Mouse (Mus musculus) retina, adult 2 months (tissue): Measurements from ENCODE around the gene Lin28b.

Source experiments
- DNase-seq: peaks from one replicate; pipeline ENCODE4 v3.0.0-alpha.2; 2012; ENCODE audit warnings: low read depth, low spot score

Gene Lin28b

DNA sequence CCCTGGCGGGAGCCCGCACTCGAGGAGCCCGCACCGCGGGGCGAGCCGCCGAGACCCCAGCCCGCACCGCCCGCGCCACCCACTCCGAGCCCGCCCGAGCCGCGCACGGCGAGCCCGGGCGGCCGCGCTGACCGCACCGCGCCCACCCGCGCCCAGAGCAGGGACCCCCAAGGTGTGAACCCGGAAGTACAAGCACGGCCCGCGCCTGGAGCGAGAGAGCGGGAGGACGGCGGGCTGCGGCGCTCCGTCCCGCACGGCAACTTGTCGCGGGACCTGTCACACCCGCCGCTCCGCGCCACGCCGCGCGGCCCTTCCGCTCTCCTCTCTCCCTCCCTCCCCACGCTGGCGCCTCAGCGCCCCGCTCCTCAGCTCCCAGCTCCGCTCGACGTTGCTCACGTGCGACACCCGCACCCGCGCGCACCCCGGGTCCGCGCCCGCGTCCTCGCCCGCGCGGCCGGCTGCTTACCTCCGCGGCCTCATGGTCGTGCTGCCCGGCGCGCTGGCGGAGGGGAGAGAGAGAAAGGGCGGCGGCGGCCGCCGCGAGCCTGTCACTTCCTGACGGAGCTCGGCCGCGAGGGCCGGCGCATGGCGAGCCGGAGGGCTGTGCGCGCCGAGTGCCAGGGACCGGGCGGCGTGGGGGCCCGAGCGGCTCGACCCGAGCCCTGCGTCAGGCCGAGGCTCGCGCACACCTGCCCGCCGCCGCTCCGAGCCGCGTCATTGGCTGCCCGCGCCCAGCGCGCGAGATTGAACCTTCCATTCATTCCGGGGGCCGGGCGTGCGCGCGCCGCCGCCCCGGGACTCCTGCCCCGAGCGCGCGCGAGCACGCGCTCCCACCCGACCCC lies at the start of gene Lin28b:
Gene Lin28b (minus strand): TSS at position 635 of the 842 bp plus-strand sequence.
- DNase-seq: no peak

DNA sequence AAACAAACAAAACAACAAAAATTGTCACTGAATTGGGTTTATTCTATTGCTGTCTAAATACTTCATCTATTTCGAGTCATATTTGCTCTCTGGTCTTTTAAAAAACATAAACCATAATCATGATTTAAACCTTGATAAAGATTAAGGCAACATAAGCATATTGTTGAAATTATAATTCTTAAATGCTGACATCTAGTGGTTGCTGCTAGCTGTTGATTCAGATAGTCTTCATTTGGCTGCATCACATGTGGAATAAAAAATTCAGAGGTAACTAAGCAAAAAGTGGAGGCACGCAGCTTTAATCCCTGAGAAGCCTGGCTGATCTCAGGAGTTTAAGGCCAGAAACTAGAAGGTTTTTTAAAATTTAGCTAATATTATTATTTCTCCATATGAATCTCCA lies 25.6 kb upstream of the Lin28b start:
- DNase-seq: no peak

DNA sequence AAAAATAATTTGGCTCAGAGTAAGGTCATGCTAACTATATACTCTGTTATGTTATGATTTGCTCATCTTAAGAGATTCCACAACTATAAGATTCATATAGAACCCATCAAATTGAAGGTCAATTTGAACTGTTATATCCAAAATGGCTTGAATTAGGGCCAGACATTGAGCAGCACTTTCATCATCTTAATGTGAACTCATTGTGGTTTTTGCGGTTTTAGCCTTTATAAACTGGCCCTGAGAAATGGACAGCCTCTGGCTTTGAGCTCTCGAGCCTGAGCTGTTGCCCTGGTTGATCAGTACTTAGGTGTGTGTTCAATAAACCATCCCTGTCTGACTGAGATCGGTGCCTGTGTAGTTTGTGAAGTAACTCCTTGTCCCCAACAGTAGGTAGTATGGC lies 24.5 kb upstream of the Lin28b start:
- DNase-seq: no peak

DNA sequence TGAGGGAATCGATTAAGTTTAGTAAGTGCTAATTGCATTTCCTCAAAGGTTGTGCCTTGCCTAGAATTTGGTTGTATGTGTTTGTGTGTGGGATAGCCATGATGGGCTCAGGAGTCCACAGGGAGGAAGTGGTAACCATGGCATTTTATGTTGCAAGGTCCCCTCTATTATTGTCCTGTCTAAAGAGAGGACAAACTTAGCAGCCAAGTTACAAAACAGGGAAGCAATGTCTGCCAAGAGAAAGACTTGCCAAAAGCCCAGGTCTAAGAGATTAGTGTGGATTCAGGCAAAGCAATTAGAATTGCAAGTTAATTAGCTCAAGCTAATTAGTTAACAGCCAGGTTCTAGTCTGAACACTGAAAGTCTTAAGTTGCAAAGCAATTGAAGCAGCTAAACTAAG lies 14.1 kb upstream of the Lin28b start:
- DNase-seq: no peak

DNA sequence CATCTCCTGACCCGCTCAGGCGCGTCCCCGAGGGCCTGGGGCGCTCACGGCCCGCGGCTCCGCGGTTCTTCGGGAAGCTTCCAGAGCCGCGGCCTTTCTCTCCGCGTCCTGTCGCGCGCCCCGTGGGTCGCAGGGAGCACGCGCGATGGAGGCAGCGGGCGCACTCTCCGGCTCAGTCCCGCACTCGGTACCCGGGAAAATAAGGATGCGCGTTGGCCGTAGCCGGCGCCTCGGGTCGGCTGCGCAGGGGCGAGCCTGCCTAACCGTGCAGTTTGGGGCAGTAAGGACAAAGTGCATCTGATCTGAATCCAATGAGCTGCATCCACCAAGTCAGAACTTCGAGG lies 380 bp upstream of the Lin28b start:
- DNase-seq: no peak

DNA sequence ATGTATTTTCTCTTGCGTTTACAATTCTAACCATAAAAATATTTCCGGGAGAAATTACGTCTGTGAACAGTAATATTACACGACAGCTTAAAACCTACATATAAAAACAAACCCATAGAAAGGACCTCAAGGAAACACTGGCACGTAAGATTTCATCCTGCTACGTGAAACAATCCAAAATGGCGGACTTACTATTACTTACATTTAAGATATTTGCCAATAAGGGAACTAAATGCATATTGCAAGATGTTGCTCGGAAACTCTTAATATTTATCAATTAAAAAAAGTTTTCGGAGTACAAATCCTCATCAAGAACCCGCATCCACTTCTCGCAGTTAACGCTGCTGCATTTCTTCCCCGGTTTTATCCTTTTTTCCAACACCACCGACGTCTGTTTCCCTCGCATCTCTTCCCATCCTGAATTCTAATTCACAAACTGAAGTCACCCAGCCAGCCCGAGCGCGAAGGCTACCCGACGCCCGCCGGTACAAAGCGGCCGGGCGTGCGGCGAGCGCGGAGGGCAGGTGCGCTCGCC lies 902 bp downstream of the Lin28b start:
- DNase-seq: no peak

DNA sequence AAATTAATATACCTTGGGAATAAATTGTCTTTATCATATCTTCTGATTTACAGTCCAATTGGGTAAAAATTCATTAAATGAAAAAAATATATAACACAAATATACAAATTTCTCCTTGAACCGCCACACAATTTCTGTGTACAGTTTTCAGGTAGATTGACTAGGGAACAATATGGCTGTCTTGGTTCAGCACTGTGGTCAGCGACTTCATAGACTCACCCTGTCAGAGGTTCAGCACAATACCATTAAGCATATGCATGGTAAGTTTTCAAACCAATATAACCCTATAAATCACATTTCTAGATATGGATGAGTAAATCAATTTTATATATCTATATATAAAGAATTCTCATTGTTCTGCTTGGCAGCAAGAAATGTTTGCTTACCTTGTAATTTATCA lies 3.0 kb downstream of the Lin28b start:
- DNase-seq: no peak

DNA sequence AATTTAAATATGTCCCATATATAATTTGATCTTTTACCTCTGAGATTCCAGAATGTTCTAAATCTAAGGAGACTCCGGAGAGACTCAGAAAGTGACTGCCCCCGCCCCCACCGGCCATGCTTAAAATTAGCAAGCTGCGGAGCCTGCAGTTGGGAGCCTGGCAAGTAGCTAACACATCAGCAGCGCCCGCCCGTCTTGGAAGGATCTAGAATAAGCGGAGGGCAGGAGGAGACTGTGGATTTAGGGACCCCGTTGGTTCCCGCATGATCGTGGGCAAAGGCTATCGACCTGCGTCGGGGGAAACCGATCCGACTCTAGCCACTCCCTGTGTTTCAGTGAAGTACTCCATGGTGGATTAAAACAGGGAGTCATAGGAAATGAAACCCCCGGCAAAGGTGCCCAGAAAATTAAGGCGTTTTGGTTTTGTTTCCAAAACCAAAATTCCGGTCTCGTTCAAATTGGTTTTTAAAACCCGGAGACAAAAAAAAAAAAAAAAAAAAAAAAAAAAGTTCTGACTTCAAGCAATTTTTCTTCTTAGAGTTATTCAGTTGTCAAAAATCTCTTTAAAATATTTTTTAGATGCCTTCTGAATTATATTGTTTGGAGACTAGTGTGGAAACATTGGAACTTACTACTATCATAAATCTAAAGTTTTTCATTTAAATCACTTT lies 12.4 kb downstream of the Lin28b start:
- no peak for DNase-seq

DNA sequence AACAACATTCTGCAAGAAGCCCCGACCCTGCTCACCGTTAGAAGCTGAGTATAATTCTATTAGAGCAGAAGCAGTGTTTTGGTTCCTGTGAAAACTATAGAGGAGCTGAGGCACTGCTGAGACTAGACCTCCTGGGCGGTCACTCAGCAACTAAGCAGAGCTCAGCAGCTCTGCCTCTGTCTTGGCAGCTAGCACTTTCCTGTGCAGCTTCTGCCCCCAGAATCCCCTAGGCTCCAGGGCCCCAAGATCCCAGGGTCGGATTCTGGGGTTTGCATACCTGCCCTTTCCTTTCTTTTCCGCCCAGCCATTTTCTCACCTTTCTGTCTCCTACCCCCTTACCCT lies 13.1 kb downstream of the Lin28b start:
- DNase-seq: no peak

DNA sequence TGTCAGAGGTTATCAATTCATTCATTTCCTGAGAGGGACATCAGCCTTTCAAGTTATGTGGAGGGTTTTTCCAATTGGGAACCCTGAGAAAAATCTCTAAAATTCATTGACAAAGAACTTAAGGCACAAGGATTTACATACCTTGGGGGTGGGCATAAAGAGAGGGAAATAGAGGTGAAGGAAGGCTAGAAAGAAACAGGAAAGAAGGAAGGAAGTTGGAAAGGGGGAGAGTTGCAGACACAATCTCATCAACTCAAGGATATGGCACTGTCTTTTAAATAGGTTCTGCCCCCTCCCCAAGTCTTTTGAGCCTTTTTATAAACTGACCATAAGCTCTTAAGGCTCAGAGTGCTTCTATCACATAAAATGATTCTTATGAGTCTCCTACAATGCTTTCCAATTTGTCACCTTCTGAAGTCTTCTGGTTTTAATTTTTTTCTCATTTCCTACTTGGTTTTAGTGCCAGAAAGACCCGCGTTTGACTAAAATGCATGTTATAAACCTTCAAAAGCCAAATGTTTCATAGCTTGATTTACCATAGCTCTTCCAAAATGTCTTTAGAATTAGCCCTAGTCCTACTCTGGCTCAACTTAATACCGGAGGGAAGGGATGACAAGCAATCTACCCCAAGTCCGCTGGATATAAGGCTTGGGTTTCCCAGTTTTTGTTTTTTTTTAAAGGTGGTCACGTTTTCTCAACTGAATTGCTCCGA lies 13.6 kb downstream of the Lin28b start:
- no peak for DNase-seq

DNA sequence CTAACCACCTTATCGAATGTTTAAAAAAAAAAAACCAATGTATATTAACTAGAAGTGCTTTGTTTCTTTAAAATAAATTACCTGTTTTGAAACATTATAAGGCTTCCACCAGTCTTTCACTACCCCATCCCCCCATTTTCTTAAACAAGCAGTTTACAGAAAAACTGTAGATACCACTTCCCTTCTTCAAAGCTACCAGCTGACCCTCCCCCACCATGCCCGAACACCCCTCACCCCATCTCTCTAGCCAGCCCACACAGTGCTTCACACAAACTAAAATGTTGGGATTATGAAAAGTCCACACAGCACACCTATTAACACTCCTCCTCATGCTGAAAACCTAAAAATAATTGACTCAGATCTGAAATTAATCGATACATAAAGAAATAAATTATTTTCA lies 14.9 kb downstream of the Lin28b start:
- no peak for DNase-seq

DNA sequence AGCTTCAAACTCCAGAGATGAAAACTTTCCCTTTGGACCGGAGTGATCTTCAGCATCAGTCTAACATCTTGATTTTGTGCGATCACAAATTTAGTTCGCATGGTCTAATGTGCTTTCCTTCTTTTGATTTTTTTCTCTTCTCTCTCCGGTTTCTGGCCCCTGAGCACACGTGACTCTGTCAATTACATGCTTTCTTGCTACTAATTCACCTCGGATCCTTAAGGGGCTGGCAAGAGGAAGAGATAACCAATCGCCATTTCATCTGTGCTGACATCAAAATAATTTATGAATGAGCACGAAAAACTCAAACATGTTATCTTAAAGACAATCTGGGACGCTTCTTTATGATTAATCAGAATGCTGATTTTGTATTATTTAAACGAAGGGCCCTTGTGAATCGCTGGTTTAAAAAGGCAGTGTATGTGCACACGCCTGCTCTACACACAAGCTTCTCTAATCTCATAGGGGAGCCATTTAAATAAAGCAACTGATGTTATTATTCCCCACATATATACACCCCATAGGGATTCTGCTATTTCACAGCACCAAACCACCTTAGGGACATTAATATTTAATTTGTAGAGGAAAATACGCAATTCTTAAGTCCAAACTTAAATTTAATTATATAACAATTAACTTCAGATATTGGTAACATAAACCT lies 16.0 kb downstream of the Lin28b start:
- no peak for DNase-seq

DNA sequence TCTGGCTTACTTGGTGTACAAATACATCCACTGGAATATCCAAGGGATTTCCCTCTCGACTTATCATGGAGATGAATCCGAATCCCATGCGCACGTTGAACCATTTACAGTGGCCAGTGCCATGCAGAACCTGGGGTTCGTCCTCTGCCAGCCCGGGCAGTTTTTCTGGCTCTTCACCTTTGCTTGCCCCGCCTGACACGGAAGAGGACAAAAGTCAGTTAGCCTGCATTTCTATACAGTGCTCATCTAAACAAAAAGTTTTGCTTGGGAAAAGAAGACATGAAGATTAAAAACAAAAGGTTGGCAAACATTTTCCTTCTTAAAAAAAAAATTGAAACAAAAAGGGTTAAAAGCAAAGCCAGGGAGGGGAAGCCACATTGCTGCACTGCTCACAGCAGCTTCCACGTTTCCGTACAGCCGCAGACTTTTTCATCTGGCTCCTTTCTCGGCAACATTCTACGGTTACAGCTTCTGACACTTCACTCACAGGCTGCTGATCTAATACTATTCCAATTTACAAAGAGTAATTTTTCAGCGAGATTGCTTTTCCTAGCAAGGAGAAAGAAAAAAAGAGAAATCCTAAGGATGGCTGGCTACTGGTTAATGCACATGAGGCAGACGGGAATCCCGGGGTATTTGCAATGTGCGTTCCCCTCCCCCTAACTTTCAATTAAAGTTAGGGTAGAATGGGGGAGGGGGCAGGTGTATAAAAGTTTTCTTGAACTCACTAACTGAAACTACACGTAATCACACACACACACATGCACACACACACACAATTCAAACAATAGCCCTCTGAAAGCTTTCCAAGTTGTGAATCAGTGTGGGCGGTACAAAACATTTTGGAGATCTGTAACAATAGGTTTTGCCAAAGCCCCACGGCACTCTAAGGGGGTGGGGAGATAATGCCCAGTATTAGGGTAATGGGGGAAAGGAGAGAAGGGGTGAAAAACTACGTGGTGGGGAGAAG lies 16.9 kb downstream of the Lin28b start:
- no peak for DNase-seq

DNA sequence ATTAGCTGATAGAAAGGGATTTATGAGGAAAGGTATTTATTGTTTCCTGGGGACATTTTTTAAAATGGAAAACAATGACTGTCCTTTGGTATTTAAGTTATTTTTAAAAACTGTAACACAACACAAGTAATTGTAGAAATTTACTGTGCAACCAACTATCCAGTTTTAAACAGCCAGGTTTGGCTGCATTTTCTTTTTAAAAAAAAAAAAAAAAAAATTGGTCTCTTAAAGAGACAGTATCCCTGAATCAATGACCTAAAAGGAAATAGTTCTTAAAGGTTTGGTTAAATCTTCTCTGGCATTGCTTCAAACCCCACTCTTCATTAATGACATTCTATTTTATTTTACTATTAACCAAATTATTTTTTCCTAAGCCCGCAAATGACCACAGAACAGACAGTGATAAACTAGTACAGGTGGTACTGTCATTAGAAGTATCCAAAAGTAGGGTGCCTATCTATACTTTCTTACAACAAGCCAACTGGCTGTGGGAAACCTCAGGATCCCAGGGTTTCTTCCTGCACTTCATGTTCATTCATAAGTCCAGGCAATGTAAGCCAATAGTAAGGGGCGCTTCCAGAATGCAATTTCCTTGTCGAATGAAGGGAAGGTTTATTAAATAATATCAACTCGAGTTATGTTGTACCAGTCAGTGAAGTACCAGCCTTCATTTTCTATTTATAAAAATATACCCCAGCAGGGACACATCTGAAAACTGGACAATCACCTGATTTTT lies 17.8 kb downstream of the Lin28b start:
- DNase-seq: no peak

DNA sequence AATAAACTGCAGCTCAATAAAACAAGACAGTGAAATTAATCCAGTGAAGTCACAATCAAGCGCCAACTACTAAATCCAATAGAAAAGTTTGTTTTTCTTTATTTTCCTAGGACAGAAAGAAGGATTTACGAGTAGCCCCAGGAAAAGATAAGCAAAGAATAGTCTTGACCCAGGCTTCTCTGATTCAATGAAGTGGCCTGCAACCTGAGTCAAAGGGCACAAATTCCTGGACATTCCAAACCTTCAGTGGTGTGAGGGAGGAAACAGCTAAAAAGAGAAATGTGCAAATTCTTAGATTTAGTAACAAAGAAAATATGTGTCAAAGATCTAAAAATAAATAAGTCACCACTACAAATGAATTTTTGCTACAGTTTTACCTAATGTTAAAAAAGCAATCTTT lies 27.6 kb downstream of the Lin28b start:
- no peak for DNase-seq

DNA sequence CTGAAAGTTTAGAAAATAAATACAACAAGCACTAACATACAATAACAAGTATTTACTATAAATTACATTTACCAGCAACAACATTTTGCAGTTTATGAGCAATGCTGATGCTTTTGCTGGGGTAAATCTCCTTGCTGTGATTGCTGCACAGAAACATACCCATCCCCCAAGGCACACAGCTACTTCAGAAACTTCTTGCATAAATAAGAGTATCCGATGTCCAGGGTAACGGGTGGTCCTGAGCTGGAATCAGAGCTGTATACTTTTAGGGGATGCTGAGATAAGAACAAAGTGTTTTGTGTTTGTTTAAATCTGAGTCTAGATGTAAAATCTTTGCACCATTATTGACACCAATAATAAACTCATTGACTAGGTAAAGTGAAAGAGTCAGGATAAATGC lies 28.1 kb downstream of the Lin28b start:
- DNase-seq: no peak

DNA sequence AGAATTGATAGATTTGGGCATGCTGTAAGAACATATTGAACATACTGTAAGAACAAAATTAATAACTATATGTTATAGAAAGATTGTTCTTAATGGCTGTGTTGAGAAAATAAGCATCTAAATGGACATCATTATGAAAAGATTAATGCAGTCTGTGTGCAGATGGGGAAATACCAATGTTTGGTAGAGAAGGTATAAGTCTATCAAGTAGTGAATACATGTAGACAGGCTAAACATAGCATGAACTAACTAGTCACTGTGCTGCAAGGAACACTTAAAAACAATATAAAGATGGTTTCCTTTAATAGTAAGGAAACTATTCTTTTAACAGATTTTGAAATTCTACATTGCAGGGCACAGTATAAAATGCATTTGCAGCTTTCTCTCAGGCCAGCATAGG lies 39.6 kb downstream of the Lin28b start:
- DNase-seq: no peak

DNA sequence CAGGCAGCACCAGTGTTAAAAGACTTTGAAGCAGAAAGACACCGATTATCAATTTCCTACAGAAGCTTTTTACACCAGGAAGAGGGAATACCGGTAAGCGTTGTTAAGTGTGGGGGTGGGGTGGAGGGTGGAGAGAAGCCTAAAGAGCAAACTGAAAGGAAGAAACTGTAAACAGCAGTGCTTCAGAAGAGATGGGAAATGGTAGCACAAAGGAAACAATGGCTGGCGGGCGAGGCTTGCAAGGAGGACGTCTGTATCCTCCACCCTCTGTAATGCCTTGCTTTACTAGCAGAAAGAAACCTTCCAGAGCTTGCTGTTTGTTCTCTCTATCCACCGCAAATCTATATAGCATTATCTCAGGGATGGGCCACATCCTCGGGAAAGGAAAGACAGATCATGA lies 40.0 kb downstream of the Lin28b start:
- no peak for DNase-seq

DNA sequence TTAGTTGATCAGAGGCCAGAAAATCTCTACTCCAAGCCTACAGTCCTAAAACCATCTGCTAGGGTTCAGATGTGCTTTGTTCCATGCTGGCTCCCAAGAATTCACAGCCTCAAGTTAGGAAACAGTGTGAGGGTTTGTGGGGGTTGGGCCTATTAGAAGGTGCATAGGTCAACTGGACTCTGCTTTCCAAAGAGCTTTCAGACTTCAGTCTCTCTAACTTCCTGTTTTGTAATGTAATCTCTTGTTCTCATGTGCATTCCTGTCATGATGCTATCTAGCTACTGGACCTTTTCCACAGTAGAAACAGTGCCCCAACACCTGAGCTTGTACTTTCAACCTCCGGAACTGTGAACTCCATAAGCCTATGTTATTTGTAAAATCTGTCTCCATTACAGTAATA lies 63.8 kb downstream of the Lin28b start:
- DNase-seq: no peak

DNA sequence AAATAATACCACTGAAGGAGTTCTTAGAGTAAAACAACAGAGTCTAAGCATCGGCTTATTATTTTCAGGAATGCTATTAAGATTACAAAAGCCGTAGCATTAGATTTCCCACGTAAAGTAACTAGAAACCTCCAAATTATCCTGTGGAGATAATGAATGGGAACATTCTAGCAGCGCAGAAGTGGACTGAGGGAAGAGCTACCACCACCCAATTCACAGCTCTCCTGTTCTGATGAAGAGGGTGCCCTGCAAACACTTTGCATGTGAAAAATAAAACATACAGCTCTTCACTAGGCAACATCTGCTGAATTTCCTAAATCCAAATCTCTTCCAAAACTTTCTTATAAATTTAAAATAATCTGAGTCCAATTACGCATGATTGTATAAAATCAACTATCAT lies 74.1 kb downstream of the Lin28b start:
- DNase-seq: no peak
